Mouse (Mus musculus): ENCODE measurements around the gene Ikzf2.

GRCm38 (mm10) chr1:69585546-69585945 is 101.5 kb downstream of the Ikzf2 start:
- no peak for TF ChIP-seq CTCF (IDR thresholded peaks at IDR 0.05; ENCODE audit: insufficient read depth, low read length)
- TF ChIP-seq POLR2A (IDR thresholded peaks at IDR 0.05; ENCODE audit: borderline replicate concordance, extremely low read depth, low read depth, low read length): no peak

Measured in lung, adult 2 months (tissue).